Mouse (Mus musculus): Measurements from ENCODE around the gene Borcs8.

Gene Borcs8

DNA sequence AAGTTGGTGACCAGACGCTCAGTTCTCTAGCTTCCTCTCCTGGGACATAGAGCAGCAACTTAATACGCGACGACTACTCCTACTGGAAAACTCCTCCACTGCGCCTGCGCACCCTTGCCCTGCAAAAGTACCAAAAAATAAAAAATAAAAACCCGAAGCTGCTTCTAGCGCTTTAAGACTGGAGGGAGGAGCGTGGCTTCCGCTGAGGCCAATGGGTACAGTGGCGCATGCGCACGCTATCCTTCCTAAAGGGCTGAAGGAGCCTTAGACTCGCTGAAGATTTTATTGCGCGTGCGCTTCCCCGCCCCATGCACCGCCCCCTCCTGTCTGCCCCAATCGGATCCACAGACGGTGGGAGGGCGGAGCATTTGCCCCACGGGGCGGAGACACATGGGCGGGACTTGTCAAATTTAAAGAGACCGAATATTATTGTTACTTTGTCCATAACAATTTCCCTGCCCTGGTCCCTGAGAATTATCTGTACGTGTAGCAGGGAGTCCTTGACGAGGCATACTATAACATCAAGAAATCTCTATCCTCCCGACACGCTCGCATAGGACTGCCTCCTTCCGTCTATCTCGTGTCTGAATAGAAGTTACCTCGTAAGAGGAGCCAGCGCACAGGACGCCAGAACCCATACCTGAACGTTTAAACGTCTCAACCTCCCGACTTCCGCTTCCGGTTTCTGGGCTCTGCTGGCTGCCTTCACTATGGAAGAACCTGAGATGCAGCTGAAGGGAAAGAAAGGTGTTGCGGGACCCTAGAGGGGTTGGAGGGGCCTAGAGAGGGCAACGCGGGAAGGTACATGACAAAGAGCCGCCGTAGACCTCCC, at the start of gene Borcs8, which contains the start of the genes Rfxank and Mef2b:
Gene Borcs8 (plus strand): TSS at position 474 of the 832 bp plus-strand sequence.
Gene Rfxank (minus strand): TSS at position 129 of the 832 bp plus-strand sequence.
Gene Mef2b (plus strand): TSS at position 686 of the 832 bp plus-strand sequence.
- peak; percentile 97 to 98 for DNase-seq (ENCODE audit: low spot score in 2 of 2)

DNA sequence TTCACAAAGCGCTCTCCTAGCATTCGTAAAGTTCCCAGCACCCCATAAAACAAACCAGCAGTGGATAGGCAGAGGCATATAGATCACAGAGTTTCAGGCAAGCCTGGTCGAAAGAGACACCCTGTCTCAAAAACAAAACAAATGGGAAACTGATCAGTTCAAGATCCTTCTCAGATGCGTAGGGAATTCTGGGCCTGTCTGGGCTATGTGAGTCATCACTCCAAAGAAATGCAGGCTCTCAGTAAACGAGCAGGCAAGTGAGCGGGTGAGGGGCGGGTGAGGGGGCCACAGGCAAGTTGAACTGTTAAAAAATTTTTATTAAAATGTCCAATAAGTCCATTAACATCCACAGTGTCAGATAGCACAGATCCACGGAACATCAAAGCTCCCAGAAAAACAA, 46.5 kb upstream of the Borcs8 start:
- DNase-seq (ENCODE audit: low spot score in 2 of 2) = no peak

DNA sequence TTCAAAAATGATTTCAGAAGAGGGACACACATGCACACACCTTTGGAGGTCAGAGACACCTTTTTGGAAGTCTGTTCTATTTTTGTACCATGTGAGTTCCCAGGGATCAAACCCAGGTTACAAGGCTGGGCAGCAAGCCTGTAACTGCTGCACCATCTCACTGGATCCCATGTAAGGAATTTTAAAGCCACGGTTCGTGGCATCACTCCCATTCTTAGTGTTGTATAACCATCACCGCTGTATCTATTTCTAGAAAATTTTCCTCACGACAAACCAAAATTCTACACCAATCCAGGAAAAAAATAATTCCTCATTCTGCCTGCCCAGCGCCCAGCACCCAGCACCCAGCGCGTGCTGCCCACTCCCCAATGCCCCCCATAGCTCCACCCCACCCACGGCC, 40.0 kb upstream of the Borcs8 start:
- no peak for DNase-seq (ENCODE audit: low spot score in 2 of 2)

DNA sequence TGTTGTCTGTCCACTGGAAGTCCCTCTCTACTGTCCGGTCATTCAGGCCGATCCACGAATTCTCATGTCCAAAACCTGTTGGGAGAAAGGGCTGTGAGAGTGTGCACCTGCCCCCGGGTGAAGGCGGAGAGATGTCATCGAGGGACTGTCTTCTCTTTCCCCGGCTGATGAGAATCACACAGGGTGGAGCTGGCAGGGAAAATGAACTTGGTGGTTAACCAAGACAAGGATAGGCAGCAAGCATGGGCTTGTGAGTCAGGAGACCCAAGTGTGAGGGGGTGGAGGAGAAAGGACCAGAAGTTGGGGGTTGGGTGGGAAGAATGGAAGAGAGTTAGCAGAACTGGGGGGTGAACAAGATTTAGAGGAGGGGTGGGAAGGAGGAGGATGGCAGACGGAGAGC, 39.1 kb upstream of the Borcs8 start:
- no peak for DNase-seq (ENCODE audit: low spot score in 2 of 2)

DNA sequence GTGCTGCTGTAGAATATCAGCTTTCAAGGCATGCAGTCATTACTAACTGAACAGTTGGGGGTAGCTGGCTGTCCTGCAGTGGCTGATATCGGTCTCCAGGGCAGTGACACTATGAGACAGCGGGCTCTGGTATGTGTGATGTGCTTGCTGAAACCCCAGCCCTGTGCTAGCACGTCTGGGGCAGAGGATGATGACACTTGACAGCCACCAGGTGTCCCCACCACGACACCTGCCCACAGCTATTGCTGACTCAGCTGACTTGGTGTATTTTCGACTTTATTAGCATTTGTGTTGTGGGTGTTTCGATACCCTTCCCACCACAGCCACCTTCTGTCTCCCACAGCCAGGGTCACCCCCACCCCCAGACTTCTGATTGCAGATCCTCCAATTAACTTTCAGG, 34.8 kb upstream of the Borcs8 start:
- no peak for DNase-seq (ENCODE audit: low spot score in 2 of 2)

DNA sequence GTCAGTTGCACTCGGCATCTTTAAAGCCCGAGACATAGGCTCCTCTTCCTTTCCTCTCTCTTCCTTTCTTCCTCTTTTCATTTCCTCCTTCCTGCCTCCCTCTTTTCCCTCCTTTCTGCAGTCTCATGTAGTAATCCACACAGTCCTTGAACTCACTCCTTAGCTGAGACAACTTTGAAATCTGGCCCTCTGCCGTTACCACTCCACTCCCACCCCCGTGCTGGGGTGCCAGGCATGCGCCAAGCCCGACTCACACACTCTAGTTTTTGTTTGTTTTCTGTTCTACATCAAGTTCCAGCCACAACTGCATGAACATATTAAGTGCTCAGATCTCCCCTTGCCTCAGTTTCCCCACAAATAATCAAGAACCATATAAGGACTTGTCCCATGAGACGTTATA, 34.4 kb upstream of the Borcs8 start:
- DNase-seq (ENCODE audit: low spot score in 2 of 2) = no peak

DNA sequence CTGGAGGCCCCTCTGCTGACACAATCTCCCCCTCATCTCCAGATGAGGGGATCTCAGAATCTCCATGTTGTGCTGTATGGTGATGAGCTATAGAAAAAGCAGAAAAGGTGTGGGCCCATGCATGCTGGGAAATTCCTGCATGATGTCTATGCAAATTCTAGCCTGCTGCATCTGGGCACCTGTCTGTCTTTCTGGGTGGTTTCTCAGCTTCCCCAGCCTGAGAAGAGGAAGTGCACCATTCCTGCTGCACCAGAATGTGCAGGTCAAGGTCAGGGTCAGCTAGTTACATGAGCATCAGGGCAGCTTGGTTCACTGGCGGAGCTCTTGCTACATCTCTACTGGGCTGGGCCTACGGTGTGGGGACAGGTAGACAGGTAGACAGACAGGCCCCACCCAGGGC, 28.8 kb upstream of the Borcs8 start:
- DNase-seq (ENCODE audit: low spot score in 2 of 2) = no peak

DNA sequence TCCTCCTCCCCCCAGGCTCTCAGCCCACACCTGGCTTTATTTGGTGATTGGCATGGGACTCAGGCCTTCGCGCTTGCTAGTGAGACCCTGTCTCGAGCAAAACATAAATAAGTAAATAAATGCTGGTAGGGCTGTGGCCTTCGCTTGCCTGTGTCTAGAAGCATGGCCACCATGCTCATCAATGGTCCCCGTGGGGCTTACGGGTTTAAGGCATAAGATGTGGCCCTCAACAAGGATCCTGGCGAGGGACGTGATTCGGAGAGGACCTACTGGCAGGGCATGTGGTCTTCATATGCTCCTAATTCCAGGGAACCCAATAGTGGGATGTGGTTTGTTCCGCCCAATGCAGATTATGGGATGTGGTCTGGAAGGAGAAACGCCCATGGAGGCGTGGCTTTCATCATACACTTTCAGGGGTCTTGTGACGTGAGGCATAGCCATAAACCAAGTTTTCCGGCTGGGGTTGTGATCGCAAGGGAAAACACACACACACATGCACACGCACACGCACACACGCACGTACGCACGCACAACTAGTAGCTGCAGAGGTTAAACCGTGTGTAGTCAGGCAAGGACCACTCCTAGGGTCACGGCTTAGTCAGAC, 28.0 kb upstream of the Borcs8 start:
- no peak for DNase-seq (ENCODE audit: low spot score in 2 of 2)

DNA sequence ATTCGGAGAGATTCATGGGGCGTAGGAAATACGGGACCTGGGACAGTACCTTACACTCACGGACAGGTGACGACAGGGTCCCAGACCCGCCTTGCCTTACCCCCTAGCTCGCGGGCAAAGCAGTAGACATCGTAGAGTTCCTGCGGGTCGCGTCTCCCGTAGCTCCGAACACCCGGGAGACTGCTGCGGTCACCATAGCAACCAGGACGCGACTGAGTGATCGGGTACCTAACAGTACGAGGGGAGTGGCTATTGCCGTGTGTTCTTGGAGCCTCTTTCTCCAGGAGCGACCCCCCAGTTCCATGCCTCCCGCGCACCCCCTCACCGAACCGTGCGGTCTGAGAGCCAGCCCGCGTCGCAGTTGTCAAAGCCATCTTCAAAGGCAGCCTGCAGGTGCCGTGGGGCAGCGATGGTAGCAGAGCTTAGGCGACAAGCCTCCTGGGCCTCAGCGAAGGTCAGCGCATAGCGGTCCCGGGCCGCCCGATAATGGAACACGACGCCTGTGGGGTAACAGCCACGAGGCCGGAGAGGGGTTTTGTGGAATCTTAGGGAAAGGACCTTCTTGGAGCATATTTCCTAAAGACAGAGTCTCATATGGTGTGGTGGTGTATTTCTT, 26.8 kb upstream of the Borcs8 start:
- no peak for DNase-seq (ENCODE audit: low spot score in 2 of 2)

DNA sequence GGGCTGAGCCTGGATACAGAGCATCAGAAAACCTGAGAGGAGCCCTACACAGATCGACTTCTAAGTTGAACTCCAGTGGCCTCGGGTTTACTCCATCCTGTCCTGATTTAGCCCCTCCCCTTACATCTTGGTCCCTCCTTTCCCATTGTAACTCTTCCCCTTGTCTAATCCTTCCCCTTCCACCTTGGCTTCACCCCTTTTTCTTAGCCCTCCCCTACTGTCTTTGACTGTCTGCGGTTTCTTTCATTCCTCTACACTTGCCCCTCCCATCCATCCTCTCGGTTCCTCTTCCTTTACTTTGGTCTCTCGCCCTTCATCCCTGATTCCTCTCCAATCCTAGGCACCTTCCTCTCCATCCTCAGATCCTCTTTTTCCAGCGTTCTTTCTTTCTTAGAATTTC, 24.8 kb upstream of the Borcs8 start:
- no peak for DNase-seq (ENCODE audit: low spot score in 2 of 2)

DNA sequence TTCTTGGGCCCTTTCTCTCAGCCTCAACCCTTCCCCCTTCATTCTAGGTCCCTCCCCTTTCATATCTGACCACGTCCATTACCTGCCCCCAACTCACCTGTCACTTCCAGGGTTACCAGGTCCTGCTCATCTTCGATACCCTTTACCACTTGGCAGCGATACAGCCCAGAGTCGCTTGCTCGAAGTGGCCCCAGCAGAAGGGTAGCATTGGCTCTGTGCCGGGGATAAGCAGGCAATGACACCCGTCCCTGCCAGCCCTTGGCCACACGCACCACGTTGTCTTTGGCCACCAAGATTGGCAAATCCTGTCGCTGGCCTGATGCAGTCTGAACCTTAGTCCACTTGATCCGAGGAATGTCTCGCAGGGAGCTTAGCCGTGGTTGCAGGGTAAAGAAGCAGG, 24.4 kb upstream of the Borcs8 start:
- no peak for DNase-seq (ENCODE audit: low spot score in 2 of 2)

DNA sequence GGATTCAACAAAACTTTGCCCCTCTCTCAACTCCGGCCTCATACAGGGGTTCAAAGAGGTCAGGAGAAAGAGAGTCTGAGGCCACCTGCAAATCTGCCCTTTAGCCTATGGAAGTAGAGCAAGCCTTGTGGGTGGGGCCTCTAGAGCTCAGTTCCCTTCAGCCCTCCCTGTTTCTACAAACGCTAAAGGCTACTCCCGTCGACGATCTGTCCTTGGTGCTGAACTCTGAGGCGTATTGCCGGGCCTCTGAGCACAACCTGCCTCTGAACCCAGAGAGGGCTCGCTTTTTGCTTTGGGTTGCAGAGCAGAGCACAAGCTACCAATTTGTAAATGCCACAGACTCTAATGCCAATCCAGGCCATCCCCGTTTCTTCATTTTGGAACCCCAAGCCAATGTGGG, 21.7 kb upstream of the Borcs8 start:
- DNase-seq (ENCODE audit: low spot score in 2 of 2) = no peak

DNA sequence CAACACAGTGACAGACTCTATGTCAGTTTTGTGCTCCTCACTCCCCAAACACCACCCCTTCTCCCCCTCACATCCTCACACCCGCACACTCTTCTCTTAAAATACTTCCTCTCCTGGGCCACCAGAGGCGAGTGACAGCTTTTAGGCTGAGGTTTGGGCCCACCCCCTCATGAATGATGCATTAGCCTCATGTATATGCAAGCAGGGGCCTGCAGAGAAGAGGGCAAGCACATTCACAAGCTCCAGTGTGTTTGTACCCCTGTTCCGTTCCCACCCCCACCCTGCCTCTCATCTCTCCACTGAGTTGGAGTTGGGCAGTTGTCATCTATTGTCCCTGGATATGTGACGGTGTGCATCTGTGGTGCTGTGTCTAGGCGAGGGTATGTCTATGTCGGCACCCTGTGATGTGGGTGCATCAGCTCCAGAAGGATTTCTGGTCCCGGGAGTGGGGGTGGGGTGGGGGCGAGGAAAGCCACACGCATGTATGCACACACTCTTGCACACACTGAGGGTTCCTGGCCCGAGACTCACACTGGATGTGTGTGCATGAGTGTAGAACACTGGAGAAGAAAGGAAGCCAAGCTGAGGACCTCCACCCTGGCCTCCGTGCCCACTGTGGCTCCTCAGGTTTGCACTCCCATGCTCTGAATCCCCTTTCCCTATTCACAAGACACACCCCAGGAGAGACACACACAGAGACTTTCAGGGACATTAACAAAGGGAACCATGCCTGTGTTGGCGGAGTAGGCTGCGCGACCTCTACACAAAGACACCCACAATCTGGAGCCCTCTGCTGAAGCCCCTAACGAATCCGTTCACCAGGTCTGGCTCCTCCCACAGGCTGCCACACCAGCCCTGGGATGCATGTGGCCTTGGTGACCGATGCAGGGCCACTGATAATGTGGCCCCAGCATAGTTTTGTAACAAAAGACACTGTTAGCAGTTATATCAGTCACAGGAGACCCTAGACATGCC, 20.3 kb upstream of the Borcs8 start:
- DNase-seq (ENCODE audit: low spot score in 2 of 2) = peak; percentile 63 to 78

DNA sequence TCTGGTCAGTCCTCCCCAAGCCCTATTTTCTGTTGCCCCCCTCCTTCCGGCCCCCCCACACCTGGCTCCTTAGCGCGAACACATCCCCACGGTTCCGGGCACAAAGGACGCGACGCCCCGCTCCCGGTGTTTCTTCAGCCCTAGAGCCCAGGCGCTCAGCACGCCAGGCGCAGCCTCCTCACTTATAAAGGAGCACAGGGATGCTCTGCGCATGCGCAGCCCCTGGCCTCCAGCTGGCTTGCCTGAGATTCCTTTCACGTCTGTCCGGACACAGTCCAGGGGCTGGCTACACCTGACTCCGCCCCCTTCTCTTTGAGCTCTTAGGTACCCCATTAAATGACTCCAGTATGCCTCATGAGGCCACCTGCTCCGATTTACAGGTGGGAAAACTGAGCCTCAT, 18.6 kb upstream of the Borcs8 start, which contains the start of gene Ncan:
Gene Ncan (minus strand): TSS at position 207 of the 400 bp plus-strand sequence.
- DNase-seq (ENCODE audit: low spot score in 2 of 2) = peak; percentile 85 to 92

DNA sequence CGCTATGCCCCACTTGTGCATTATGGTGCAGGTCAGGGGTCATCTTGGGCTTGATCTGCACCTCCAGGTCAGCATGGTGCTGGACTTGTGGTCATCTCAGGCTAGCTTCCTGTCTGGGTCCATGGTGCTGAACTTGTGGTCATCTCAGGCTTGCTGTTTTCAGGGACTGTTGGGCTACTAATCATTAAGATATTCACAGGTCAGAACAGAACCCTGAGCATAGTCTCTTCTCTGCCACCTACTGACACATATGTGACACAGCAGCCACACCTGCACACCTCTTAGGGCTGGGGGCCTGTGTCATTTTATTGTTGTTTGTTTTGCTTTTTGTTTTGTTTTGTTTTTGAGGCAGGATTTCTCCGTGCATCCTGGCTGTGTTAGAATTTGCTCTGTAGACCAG, 16.4 kb upstream of the Borcs8 start:
- no peak for DNase-seq (ENCODE audit: low spot score in 2 of 2)

DNA sequence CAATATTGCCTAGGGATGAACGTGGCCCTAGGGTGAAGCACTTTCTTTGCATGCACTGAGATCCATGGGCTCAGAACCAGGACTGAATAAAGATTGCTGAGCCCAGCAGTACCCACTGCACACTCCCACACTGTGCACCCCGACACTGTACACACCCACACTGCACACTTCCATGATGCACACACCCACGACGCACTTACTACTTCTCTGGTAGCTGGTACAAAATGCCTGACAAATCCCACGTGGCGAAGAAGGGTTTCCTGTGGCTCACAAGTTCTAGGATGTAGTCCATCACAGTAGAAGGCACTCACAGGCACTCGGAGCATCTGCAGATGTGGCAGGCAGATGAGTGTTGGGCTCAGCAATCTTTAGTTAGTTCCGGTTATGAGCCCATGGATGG, 14.3 kb upstream of the Borcs8 start:
- DNase-seq (ENCODE audit: low spot score in 2 of 2) = no peak

DNA sequence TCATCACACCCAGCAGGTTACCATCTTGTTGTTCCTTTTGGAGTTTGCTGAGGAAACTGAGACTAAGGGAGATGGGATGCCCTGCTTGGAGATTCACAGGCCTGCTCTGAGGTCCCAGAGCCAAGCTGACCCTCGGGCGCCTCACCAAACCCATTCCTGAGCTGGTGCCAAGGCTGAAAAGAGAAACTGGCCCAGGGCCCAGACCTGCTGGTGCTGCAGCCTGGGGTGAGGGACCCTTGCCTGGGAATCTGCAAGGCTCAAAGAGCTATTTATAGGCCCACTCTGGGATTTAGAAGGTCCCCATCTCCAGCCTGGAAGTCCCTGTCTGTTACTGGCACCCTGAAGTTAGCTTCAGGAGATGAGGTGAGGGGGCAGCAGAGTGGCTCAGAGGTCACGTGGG, 10.9 kb upstream of the Borcs8 start:
- DNase-seq (ENCODE audit: low spot score in 2 of 2) = peak in 1 of 2 experiments; percentile 59

DNA sequence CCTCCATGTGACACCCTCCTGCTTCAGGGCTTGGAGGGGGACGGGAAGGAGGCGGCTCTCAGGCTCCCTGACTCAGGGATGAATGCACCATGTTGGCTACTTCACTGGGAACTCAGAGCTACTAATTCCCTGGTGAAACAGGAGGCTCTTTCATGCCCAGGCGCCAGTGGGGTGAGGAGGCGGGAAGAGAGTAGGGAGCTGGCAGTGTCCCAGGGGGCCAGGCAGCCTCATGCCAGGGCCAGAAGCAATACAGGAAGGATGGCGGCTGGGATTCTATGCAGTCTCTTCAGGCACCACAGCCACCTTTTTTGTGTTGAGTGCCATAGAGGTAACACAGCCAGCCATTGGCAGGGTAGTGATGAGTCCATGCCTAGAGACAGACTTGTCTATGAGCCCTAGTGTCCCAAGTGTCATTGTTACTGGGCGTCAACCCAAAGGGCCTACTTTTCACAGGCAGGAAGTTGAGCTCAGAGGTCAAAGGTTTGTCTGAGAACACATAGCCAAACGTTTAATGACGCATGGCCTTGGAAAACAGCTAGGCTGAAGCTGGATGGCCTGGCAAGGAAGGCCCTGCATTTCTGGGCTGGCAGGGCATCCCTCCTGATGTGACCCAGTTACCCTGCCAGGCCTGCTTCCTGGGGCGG, 9.9 kb upstream of the Borcs8 start:
- DNase-seq (ENCODE audit: low spot score in 2 of 2) = peak; percentile 63 to 80

DNA sequence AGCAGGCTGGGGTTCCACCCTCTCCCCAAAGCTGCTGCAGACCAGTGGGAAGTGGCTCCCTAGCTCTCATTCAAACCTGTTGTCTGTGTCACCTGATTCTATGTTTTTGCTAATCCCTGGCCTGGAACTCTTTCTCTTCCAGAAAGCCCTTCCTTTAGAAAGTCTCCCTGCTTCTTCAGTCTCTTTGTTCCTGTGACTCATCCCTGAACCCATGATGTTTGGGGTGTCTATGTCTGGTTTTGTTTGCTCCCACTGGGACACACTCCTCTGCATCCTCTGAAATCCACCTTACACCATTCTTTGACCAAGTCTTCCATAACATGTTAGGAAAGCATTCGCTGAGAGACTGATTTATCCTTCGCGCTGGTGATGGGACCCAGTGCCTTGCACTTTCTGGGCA, 9.2 kb upstream of the Borcs8 start:
- no peak for DNase-seq (ENCODE audit: low spot score in 2 of 2)

DNA sequence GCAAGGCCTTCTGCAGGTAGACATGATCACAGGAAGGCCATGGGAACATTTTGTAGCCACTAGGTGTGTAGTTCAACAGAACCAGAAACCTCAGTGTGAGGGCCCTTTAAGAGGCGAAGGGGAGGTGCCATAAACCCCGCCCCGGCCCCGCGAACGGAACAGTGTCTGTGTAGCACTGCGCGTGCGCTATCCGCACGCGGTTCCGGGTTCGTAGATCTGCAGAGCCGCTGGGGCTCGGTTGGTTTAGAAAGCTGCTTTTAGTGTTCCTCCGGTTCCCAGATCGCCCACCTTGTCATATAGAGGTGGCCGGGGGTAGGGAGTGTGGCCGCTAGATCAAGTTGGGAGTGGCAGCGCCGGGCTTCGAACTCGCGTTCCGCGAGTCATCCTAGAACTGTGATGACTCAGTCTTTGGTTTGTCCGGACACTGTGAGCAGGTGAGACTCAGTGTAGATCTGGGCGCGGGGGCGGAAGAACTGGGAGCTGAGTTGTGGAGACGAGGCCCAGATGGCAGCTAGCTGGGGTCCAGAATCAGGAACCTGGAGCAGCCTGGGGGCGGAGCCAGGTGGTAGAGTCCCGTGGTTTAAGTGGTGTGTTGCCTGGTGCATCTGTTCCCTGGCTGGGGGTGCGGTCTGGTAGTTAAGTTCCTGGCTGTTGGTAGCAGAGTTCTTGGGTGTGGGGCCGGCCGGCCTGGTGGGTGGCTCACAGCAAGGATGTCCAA, 8.0 kb upstream of the Borcs8 start, which contains the start of gene Nr2c2ap:
Gene Nr2c2ap (plus strand): TSS at position 168 of the 718 bp plus-strand sequence.
- peak; percentile 57 to 78 for DNase-seq (ENCODE audit: low spot score in 2 of 2)

Measured in frontal cortex, postnatal 14 days (tissue).